Mouse (Mus musculus) liver, adult 2 months (tissue): ENCODE measurements around the gene Gm49396. TPM values are rescaled to one million over a fixed set of nuclear protein-coding genes. Genes with fewer than 3 reads are reported as not detected.

Source experiments
- DNase-seq: peaks from one replicate; pipeline ENCODE4 v3.0.0-alpha.2; 2011; ENCODE audit warnings: low read depth, low spot score; ENCODE audit errors: extremely low read depth
- H3K27ac ChIP-seq: fragments of 200-500 bp; replicated peaks from 2 replicates; pipeline ENCODE4 v1.5.1; 2012; ENCODE audit warnings: low read depth, mild to moderate bottlenecking, control low read depth, inconsistent platforms, low read length; ENCODE audit not compliant: insufficient read depth
- H3K27me3 ChIP-seq: fragments of 200-500 bp; 2 replicates; pipeline ENCODE4 v1.6.1; 2012; ENCODE audit warnings: mild to moderate bottlenecking, moderate library complexity, low read length, inconsistent platforms; ENCODE audit not compliant: control insufficient read depth, insufficient read depth
- H3K36me3 ChIP-seq: fragments of 200-500 bp; 2 replicates; pipeline ENCODE4 v1.6.1; 2012; ENCODE audit warnings: low read length, inconsistent platforms; ENCODE audit not compliant: control insufficient read depth, insufficient read depth
- H3K4me1 ChIP-seq: fragments of 200-500 bp; 2 replicates; pipeline ENCODE4 v1.6.1; 2011; ENCODE audit warnings: low read length; ENCODE audit not compliant: control insufficient read depth, insufficient read depth
- H3K4me3 ChIP-seq: fragments of 200-500 bp; 2 replicates; pipeline ENCODE4 v1.5.1; 2011; ENCODE audit warnings: low read depth, mild to moderate bottlenecking, control low read depth, low read length, moderate library complexity; ENCODE audit not compliant: insufficient read depth
- H3K79me2 ChIP-seq: fragments of 200-500 bp; 2 replicates; pipeline ENCODE4 v1.6.1; 2012; ENCODE audit warnings: inconsistent platforms, mild to moderate bottlenecking, low read length, moderate library complexity; ENCODE audit not compliant: control insufficient read depth, insufficient read depth
- H3K9ac ChIP-seq: fragments of 200-500 bp; 2 replicates; pipeline ENCODE4 v1.6.1; 2012; ENCODE audit warnings: low read depth, mild to moderate bottlenecking, control low read depth, inconsistent platforms, low read length
- CTCF ChIP-seq: fragments of 200-500 bp; IDR thresholded peaks from 2 replicates; pipeline ENCODE4 v1.5.1; 2011; ENCODE audit warnings: low read depth, low read length, control low read depth
- POLR2A ChIP-seq: fragments of 200-500 bp; IDR thresholded peaks from 2 replicates; pipeline ENCODE4 v1.6.1; 2011; ENCODE audit warnings: low read length, control low read depth; ENCODE audit not compliant: insufficient read depth; ENCODE audit errors: extremely low read depth
- WGBS: fragments of 180-500 bp; shearing (Covaris S2); methylation state at CpG from one replicate; pipeline ENCODE4 v1.1.7; 2018; 5-methylcytosine and 5-hydroxymethylcytosine counted together
- polyA plus RNA-seq: library from polyadenylated mRNA; depleted of rRNA; stranded (reverse); fragments of >200 nt; gene quantifications from 2 replicates; pipeline ENCODE4 v1.2.3, GENCODE M21; 2012
- total RNA-seq: library from RNA; depleted of rRNA; stranded (reverse); fragments of >200 nt; gene quantifications from 2 replicates; pipeline ENCODE4 v1.2.3, GENCODE M21; 2014

Gene Gm49396
- total and polyA plus RNA-seq, 2 experiments: 0.91 to 1.9 TPM

- no peaks in the 10 kb centered on the region for H3K27me3 ChIP-seq
- H3K79me2 ChIP-seq: no peaks in the 10 kb centered on the region
- DNase-seq: no peak
- no peaks in the 10 kb centered on the region for H3K4me1 ChIP-seq
- no peak overlapping the region for H3K4me3 ChIP-seq
- WGBS: 92% methylated on average over 10 of the region's 10 CpGs
- H3K36me3 ChIP-seq: no peaks in the 10 kb centered on the region
- TF ChIP-seq CTCF: no peak
- TF ChIP-seq POLR2A: no peak
- no peak overlapping the region for H3K27ac ChIP-seq
- no peak overlapping the region for H3K9ac ChIP-seq
These were observed 40.3 kb upstream of the Gm49396 start for GRCm38 (mm10) chr7:30522871-30523270.

- no peaks in the 10 kb centered on the region for H3K79me2 ChIP-seq
- no peaks in the 10 kb centered on the region for H3K4me1 ChIP-seq
- TF ChIP-seq POLR2A (no peak), CTCF (no peak)
- no peak overlapping the region for H3K27ac ChIP-seq
- H3K9ac ChIP-seq: no peak overlapping the region
- no peaks in the 10 kb centered on the region for H3K27me3 ChIP-seq
- H3K4me3 ChIP-seq: no peak overlapping the region
- no peak for DNase-seq
- 91% methylated on average over 6 of the region's 6 CpGs for WGBS
- H3K36me3 ChIP-seq: no peaks in the 10 kb centered on the region
These were observed 38.7 kb upstream of the Gm49396 start for GRCm38 (mm10) chr7:30524487-30524886.

- 62% methylated on average over 10 of the region's 10 CpGs for WGBS
- no peaks in the 10 kb centered on the region for H3K36me3 ChIP-seq
- H3K4me3 ChIP-seq: no peak overlapping the region
These were observed 37.2 kb upstream of the Gm49396 start for GRCm38 (mm10) chr7:30525954-30526353.

GRCm38 (mm10) chr7:30526399-30526798, 36.7 kb upstream of the Gm49396 start:
- H3K4me3 ChIP-seq: no peak overlapping the region

More at GRCm38 (mm10) chr7:30525954-30526353, 37.2 kb upstream of the Gm49396 start:
- TF ChIP-seq CTCF: no peak
- TF ChIP-seq POLR2A: no peak
- no peak for DNase-seq
- H3K4me1 ChIP-seq: no peaks in the 10 kb centered on the region
- no peak overlapping the region for H3K27ac ChIP-seq
- H3K79me2 ChIP-seq: no peaks in the 10 kb centered on the region
- H3K27me3 ChIP-seq: no peaks in the 10 kb centered on the region
- no peak overlapping the region for H3K9ac ChIP-seq

GRCm38 (mm10) chr7:30526981-30527380, 36.2 kb upstream of the Gm49396 start:
- no peak for DNase-seq
- H3K4me3 ChIP-seq: no peak overlapping the region
- H3K36me3 ChIP-seq: no peaks in the 10 kb centered on the region
- H3K4me1 ChIP-seq: no peaks in the 10 kb centered on the region
- 87% methylated on average over 14 of the region's 14 CpGs for WGBS
- TF ChIP-seq CTCF: no peak
- TF ChIP-seq POLR2A: no peak
- no peak overlapping the region for H3K27ac ChIP-seq
- H3K9ac ChIP-seq: no peak overlapping the region
- no peaks in the 10 kb centered on the region for H3K27me3 ChIP-seq
- H3K79me2 ChIP-seq: no peaks in the 10 kb centered on the region

More at GRCm38 (mm10) chr7:30526399-30526798, 36.7 kb upstream of the Gm49396 start:
- H3K9ac ChIP-seq: no peak overlapping the region
- no peaks in the 10 kb centered on the region for H3K79me2 ChIP-seq
- no peak overlapping the region for H3K27ac ChIP-seq
- H3K27me3 ChIP-seq: no peaks in the 10 kb centered on the region
- 46% methylated on average over 17 of the region's 17 CpGs for WGBS
- no peak for DNase-seq
- H3K36me3 ChIP-seq: no peaks in the 10 kb centered on the region
- TF ChIP-seq CTCF (no peak), POLR2A (no peak)
- H3K4me1 ChIP-seq: no peaks in the 10 kb centered on the region

GRCm38 (mm10) chr7:30531291-30531815, 31.8 kb upstream of the Gm49396 start:
- Histone ChIP-seq H3K36me3 (no peaks in the 10 kb centered on the region), H3K9ac (no peak overlapping the region), H3K79me2 (no peaks in the 10 kb centered on the region), H3K27me3 (no peaks in the 10 kb centered on the region), H3K4me3 (no peak overlapping the region), H3K4me1 (no peaks in the 10 kb centered on the region), H3K27ac (no peak overlapping the region)
- DNase-seq: no peak
- WGBS: 85% methylated on average over 9 of the region's 9 CpGs
- TF ChIP-seq CTCF (no peak), POLR2A (no peak)
